Mouse (Mus musculus) T-cell, adult 2 months (primary cell): ENCODE data around the gene Lsm2.

ENCODE experiments used
- DNase-seq: peaks from one replicate; pipeline ENCODE4 v3.0.0; 2022; ENCODE audit warnings: low spot score

The Lsm2 gene

GRCm38 (mm10) chr17:35015296-35015695 is 33.6 kb downstream of the Lsm2 start:
- no peak for DNase-seq

DNA sequence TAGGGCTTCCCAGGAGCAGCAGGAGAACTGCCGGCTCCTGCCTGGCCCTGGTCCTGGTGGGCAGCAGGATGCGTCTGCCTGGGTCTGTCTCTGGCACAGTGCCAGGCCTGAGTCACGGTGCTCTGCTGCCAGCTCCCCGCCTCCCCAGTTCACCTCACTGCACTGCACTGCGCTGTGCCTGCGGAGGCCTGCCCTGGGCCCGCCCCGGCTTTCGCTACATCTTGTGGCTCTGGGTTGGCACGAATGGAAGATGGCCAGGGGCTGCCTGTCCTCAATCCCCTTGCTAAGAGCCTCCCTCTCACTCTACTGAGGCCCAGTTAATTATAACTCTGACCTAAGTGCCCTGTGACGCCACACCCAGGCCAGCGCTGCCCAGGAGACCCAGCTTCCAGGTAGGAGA is 34.7 kb downstream of the Lsm2 start, which contains the start of gene Vwa7:
Gene Vwa7 (plus strand): TSS at position 204 of the 400 bp plus-strand sequence.
- DNase-seq = no peak

GRCm38 (mm10) chr17:35016791-35017705 is 35.4 kb downstream of the Lsm2 start:
- peak; percentile 29 for DNase-seq

DNA sequence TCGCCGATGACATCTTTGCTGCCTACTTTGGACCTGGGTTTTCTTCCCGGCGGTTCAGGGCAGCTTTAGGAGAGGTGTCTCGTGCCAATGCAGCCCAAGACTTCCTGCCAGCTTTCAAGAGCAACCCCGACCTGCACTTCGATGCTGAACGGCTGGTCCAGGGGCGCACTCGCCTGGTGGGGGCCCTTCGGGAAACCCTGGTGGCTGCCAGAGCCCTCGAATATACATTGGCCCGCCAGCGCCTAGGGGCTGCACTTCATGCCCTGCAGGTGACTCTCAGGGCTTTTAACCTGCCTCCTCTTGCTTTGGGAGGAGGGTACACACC is 36.0 kb downstream of the Lsm2 start:
- DNase-seq = no peak

- no peak for DNase-seq
Measured at GRCm38 (mm10) chr17:35018171-35018570, 36.5 kb downstream of the Lsm2 start.

DNA sequence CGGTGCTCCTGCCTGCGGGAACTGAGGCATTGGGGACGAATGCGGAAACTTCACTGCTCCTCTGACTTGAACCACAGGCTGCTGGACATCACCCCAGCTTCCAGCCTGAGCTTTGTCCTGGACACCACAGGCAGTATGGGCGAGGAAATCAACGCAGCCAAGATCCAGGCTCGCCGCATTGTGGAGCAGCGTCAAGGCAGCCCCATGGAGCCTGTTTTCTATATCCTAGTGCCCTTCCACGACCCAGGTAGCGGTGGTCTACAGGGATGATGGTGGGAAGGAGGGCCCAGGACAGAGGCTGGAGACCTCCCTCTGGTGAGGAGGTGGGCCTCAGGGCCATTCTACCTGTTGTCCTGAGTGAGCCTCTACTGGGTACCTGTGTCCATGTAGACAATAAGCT is 38.2 kb downstream of the Lsm2 start:
- no peak for DNase-seq

- DNase-seq = no peak
Measured at GRCm38 (mm10) chr17:35020551-35020950, 38.9 kb downstream of the Lsm2 start.

DNA sequence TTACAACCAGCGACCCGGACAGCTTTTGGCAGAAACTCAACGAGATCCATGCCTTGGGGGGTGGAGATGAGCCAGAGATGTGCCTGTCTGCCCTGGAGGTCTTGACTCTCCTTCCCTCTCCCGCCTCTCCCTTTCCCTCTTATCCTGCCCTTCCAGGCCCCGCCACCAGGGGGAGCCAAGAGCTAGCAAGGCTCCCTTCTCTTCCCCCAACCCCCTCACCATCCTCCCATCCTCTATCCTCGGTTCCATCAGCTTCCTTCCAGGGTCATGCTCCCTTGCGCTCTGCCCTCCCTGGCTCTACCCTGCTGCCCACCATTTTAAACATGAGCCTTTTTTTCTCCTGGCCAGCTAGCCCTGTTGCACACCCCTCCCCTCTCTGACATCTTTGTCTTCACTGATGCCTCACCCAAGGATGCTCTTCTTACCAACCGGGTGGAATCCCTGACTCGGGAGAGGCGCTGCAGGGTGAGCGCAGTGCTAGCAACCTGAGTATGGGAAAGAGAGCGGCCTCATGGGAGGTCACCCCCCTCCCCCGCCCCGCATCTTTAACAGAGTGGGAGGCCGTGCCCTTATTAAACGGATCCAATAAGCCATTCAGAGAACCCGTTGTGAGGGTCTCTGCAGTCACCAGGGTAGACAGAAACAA is 39.6 kb downstream of the Lsm2 start:
- peak; percentile 83 for DNase-seq

DNA sequence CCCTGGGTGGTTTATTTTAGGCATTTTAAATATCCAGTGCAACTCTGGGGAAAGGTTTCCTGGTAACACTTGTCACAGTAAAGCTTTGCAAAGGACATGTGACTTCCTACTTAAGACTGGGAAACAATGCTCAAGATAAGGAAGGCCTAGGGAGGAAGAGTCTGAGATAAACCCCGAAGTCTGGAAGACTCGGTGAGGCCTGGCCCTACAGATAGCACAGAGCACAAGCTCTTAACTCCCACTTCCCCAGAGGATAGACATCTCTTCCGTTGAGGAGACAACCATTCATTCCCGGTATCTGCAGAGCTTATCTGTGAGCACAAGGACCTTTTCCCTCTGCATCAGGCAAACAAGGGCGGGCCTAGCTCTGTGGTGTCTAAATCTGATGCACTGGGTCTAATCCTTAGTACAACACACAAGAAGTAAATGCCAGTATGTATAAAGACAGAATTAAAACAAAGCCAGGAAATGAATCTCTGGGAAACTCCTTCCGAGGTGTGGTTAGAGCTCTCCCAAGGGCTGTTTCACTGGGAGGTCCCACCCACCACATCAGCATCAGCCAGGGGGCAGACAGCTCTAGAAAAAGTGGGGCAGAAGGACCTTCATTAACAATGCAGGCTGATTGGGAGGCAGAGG is 40.3 kb downstream of the Lsm2 start:
- DNase-seq = no peak

- no peak for DNase-seq
Measured at GRCm38 (mm10) chr17:35022541-35023060, 40.9 kb downstream of the Lsm2 start.

GRCm38 (mm10) chr17:35023221-35023620 is 41.6 kb downstream of the Lsm2 start:
- no peak for DNase-seq

- DNase-seq = no peak
Measured at GRCm38 (mm10) chr17:35023756-35024155, 42.1 kb downstream of the Lsm2 start.

DNA sequence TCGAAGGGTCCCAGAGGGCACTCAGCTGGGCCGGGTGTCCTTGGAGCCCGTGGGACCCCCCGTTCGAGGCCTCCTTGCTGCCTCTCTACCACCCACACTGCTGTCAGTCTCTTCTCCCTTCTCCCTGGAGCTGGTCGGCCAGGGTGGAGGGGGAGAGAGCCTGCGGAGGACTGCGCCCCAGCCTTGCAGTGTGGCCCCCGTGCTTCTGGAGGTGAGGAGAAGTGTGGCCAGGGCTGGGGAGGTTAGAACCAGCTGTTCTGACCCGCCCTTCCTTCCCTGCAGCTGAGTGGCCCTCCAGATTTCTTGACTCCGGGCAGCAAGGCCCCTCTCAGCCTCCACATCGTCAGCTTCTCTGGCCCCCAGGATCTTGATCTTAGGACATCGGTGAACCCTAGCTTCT is 42.6 kb downstream of the Lsm2 start:
- DNase-seq = no peak

DNA sequence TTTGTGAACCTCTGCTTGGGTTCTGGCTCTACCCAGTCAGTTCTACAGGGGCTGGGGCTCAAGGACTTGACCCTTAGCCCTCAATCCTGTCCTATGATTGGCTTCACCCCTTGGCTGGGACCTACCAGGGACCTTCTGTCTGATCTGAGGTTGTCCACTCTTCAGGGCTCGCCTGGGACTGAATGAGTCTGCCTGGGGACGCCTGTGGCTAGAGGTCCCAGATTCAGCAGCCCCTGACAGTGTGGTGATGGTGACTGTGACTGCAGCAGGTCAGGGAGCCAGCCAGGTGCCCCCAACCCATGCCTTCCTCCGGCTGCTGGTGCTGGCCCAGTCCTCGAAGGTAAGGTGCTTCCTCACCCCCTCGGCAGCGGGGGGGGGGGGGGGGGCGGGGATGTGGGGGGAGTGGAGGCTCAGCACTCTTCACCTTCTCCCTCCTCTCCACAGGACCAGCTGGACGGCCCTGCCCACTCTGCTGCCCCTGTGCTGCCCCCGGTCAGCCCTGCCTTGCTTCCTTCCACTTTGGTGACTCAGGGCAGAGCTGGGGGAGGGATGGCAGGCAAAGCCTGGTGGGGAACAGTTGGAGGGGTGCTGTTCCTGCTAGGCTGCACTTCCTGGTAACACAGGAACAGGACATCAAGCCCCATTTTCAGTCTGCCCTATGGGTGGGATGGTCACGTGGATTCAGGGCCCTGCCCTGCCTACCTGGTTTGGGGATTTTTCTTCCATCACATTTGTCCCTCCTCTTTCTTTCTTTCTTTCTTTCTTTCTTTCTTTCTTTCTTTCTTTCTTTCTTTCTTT is 43.2 kb downstream of the Lsm2 start:
- DNase-seq = no peak

GRCm38 (mm10) chr17:35026206-35026605 is 44.5 kb downstream of the Lsm2 start:
- no peak for DNase-seq

DNA sequence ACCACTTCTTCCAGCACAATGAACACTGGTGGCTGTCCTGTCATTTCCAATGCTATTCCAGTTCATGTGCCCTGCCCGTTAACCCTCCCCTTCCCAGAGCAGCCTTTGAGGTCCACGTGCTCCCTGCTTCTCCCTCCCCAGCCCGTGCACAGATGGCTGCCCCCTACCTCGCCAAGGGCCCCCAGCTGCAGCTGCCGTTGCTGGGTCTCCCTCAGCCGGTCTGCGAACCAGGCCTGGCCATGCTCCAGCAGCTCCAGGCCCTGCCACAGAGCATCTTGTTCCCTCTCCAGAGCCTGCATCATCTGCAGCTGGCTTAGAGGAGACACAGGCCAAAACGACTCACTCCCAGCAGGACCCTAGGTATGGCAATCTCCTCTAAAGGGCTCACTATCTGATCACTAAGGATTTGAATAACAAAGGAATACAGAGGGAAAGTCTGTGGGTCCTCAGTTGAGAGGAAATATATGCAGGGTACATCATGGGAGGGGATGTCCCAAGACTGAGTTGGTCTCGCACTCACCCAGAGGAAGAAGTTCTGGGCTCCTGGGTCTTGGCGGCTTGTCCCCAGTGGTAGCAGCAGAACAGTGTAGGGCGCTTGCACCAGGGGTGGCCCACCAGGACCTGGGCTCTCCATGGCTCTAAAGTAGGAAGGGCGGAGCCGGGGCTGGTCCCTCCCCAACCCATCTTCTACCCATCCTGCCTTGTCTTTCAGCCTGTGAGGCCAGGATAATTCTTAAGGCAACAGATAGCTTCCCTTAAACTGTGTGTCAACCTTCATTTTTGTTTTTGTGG is 45.8 kb downstream of the Lsm2 start, which contains the start of gene Sapcd1:
Gene Sapcd1 (minus strand): TSS at position 740 of the 792 bp plus-strand sequence.
- DNase-seq = no peak

DNA sequence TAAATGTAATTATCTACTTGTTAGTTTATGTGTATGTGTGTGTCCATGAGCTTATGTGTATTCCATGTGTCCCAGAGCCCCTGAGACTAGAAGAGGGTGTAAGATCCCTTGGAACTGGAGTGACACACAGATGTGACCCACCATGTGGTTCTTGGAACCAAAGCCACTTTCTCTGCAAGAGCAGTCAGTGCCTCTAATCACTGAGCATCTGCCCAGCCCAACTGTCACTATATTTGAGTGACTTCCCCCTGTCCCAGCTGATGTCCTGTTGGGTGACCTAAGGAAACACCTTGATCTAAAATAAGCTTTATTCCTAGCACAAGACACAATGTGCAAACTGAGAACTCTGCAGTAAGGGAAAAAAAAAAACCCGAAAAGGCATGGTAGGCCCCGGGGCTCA is 46.7 kb downstream of the Lsm2 start:
- no peak for DNase-seq

- no peak for DNase-seq
Measured at GRCm38 (mm10) chr17:35029691-35030532, 48.2 kb downstream of the Lsm2 start.

DNA sequence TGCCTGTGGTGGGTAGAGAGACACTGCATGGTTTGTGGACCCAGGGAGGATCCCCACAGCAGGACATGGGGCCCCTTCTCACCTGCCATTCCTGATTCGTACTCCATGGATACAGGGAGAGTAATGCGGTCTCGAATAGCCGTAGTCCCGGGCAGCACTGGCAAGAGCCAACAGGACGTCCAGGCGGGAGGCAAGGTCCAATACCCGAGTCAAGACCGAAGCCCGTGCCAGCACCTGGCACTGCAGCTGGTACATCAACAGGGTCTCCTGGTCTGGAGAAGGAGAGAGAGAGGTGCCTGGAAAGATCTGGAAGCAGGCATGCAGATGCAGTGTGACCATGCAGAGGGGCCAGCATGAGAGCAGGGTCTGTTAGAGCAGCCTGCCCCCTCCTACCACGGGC is 49.6 kb downstream of the Lsm2 start:
- DNase-seq = no peak

DNA sequence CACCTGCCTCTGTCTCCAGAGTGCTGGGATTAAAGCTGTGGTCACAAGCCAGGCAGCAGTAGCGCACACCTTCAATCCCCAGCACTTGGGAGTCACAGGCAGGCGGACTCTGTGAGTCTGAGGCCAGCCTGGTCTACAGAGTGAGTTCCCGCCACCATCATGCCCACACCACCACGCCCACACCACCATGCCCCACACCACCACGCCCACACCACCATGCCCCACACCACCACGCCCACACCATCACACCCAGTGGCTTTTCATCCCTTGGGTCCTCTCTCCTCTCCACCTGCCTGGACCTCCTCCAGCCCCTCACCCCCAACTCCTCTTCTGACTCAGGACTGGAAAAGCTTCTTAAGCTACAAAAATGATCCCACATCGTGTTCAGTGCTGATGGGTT is 50.2 kb downstream of the Lsm2 start:
- no peak for DNase-seq
